Comparison of ENCODE assay signal across 28 mouse cellular contexts in the genomic region with DNA sequence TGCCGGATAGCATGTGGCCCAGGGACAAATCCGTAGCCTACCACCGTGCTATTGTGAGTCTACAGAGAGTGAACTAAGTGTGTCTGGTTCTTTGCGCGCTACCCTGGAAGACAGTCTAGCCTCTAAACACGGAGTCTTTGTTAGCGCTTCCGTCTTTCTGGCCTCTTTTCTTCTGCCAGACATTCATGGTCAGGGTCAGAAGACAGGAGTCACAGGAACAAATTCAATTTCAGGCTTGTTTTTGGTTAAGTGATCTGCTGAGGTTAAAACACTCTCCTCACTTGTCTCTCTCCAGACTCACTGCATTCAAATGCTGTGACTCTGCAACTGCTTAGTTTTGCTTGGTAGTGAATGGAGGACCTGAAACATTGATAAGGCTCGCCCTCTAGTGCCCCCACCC. TPM values are rescaled to one million over a fixed set of nuclear protein-coding genes. Genes with fewer than 3 reads are reported as not detected.
DNase-seq lines count a peak whose midpoint lies in the region; ATAC-seq and TF ChIP-seq lines count a peak whose summit lies in the region.
"Had no signal": no experiment of that assay in that cellular context is flagged by ENCODE, and none has a peak within 500 bp of the region (broad histone marks: within the 10 kb centered on the region; RNA-seq: fewer than 3 reads in every experiment).

No protein-coding gene starts in this region.

- no peak for DNase-seq in forebrain, embryonic 10.5 days (ENCODE audit: extremely low spot score, low spot score)
- no peak for DNase-seq in hindbrain, embryonic 10.5 days (ENCODE audit: low spot score)
- DNase-seq in hindbrain, embryonic 14.5 days (ENCODE audit: low spot score) = no peak
- DNase-seq in midbrain, embryonic 11.5 days (ENCODE audit: low spot score, missing footprints) = peak; percentile 74
- no peak for DNase-seq in midbrain, postnatal 0 days (ENCODE audit: low spot score)
- peak; percentile 52 for DNase-seq in R1 (ENCODE audit: low read depth, low spot score)
- DNase-seq in B cell, adult 2 months = no peak
- DNase-seq: adrenal gland, postnatal 10 days; adrenal gland, postnatal 36 days; cerebellum, adult 11 months; cerebellum, adult 8-10 months; cerebellum, postnatal 14 days; gastrocnemius, adult 2 months; gastrocnemius, postnatal 14 days; heart, adult 18-20 months; heart, postnatal 10 days; heart, postnatal 4 days; kidney, adult 18-20 months; kidney, adult 9 months had no signal

- no peaks in the 10 kb centered on the region for H3K9me3 ChIP-seq in forebrain, embryonic 10.5 days
- no peaks in the 10 kb centered on the region for H3K9me3 ChIP-seq in forebrain, embryonic 15.5 days
- no peaks in the 10 kb centered on the region for H3K9me3 ChIP-seq in hindbrain, embryonic 10.5 days
- H3K9me3 ChIP-seq in hindbrain, embryonic 14.5 days (ENCODE audit: control insufficient read depth, low read length) = no peaks in the 10 kb centered on the region
- no peaks in the 10 kb centered on the region for H3K9me3 ChIP-seq in midbrain, embryonic 11.5 days (ENCODE audit: control insufficient read depth, low read length)
- no peaks in the 10 kb centered on the region for H3K9me3 ChIP-seq in midbrain, postnatal 0 days (ENCODE audit: low read length)
- H3K9me3 ChIP-seq: forebrain, embryonic 12.5 days; heart, embryonic 12.5 days; heart, embryonic 15.5 days; hindbrain, embryonic 15.5 days had no signal

- H3K4me1 ChIP-seq in forebrain, embryonic 10.5 days = peaks cover 57% of the 10 kb centered on the region
- H3K4me1 ChIP-seq in forebrain, embryonic 15.5 days = peaks cover 2% of the 10 kb centered on the region
- peaks cover 49% of the 10 kb centered on the region for H3K4me1 ChIP-seq in hindbrain, embryonic 10.5 days (replicated peaks)
- H3K4me1 ChIP-seq in hindbrain, embryonic 14.5 days (replicated peaks; ENCODE audit: control insufficient read depth, insufficient read depth, low read length) = 0 out of 2 replicates have a peak, but pooled peaks cover 5% of the 10 kb centered on the region
- H3K4me1 ChIP-seq in midbrain, embryonic 11.5 days (ENCODE audit: control insufficient read depth, insufficient read depth, low read length) = peaks cover 20% of the 10 kb centered on the region
- H3K4me1 ChIP-seq in midbrain, postnatal 0 days (ENCODE audit: insufficient read depth, low read length) = no peaks in the 10 kb centered on the region

- H3K4me3 ChIP-seq in forebrain, embryonic 10.5 days = no peak overlapping the region
- H3K4me3 ChIP-seq in forebrain, embryonic 15.5 days = no peak overlapping the region
- no peak overlapping the region for H3K4me3 ChIP-seq in hindbrain, embryonic 10.5 days
- H3K4me3 ChIP-seq in hindbrain, embryonic 14.5 days (replicated peaks; ENCODE audit: low read length) = no peak overlapping the region
- H3K4me3 ChIP-seq in midbrain, embryonic 11.5 days (ENCODE audit: low read depth, low read length) = no peak overlapping the region
- no peak overlapping the region for H3K4me3 ChIP-seq in midbrain, postnatal 0 days (ENCODE audit: low read depth, low read length)
- H3K4me3 ChIP-seq: forebrain, embryonic 12.5 days; gastrocnemius, adult 2 months; heart, embryonic 12.5 days; heart, embryonic 15.5 days; hindbrain, embryonic 15.5 days had no signal

- no peak for TF ChIP-seq CTCF in midbrain, postnatal 0 days (IDR thresholded peaks at IDR 0.05)

- no peak overlapping the region for H3K4me2 ChIP-seq in forebrain, embryonic 15.5 days (replicated peaks)
- no peak overlapping the region for H3K4me2 ChIP-seq in hindbrain, embryonic 14.5 days (replicated peaks)
- no peak overlapping the region for H3K4me2 ChIP-seq in midbrain, embryonic 11.5 days
- no peak overlapping the region for H3K4me2 ChIP-seq in midbrain, postnatal 0 days (ENCODE audit: low read depth, low read length, poor library complexity, severe bottlenecking)
- H3K4me2 ChIP-seq: forebrain, embryonic 12.5 days; heart, embryonic 12.5 days; heart, embryonic 15.5 days; hindbrain, embryonic 15.5 days had no signal

- H3K9ac ChIP-seq in forebrain, embryonic 15.5 days (replicated peaks) = no peak overlapping the region
- H3K9ac ChIP-seq in hindbrain, embryonic 14.5 days = no peak overlapping the region
- H3K9ac ChIP-seq in midbrain, embryonic 11.5 days (ENCODE audit: low read length) = no peak overlapping the region
- H3K9ac ChIP-seq in midbrain, postnatal 0 days (replicated peaks; ENCODE audit: low read length, poor library complexity, severe bottlenecking) = no peak overlapping the region
- H3K9ac ChIP-seq: forebrain, embryonic 12.5 days; heart, embryonic 12.5 days; heart, embryonic 15.5 days; hindbrain, embryonic 15.5 days had no signal

- H3K27ac ChIP-seq in forebrain, embryonic 10.5 days = peak overlapping the region; percentile 17; the same call in 1 of the 2 replicates
- no peak overlapping the region for H3K27ac ChIP-seq in forebrain, embryonic 15.5 days (replicated peaks)
- peak overlapping the region; percentile 66 for H3K27ac ChIP-seq in hindbrain, embryonic 10.5 days
- H3K27ac ChIP-seq in hindbrain, embryonic 14.5 days = no peak overlapping the region
- no peak overlapping the region for H3K27ac ChIP-seq in midbrain, embryonic 11.5 days (ENCODE audit: low read depth, low read length)
- no peak overlapping the region for H3K27ac ChIP-seq in midbrain, postnatal 0 days (ENCODE audit: low read depth, low read length)
- H3K27ac ChIP-seq: forebrain, embryonic 12.5 days; gastrocnemius, adult 2 months; heart, embryonic 15.5 days; hindbrain, embryonic 15.5 days had no signal

- 75% methylated on average over 9 of the region's 9 CpGs for WGBS in forebrain, embryonic 10.5 days
- 57% methylated on average over 9 of the region's 9 CpGs for WGBS in forebrain, embryonic 15.5 days
- WGBS in hindbrain, embryonic 10.5 days = 68% methylated on average over 9 of the region's 9 CpGs
- WGBS in hindbrain, embryonic 14.5 days = 47% methylated on average over 9 of the region's 9 CpGs
- 70% methylated on average over 9 of the region's 9 CpGs for WGBS in midbrain, embryonic 11.5 days
- WGBS in midbrain, postnatal 0 days = 36% methylated on average over 9 of the region's 9 CpGs

- ATAC-seq in forebrain, embryonic 15.5 days (replicated peaks) = no peak
- no peak for ATAC-seq in hindbrain, embryonic 14.5 days (ENCODE audit: low FRiP score)
- no peak for ATAC-seq in midbrain, embryonic 11.5 days (ENCODE audit: low FRiP score)
- no peak for ATAC-seq in midbrain, postnatal 0 days (ENCODE audit: low FRiP score)
- ATAC-seq: forebrain, embryonic 16.5 days; inflammation-experienced regulatory T-cells, adult 6 months; intestine, embryonic 16.5 days had no signal

- no peaks in the 10 kb centered on the region for H3K27me3 ChIP-seq in forebrain, embryonic 10.5 days (ENCODE audit: poor library complexity, severe bottlenecking)
- H3K27me3 ChIP-seq in forebrain, embryonic 15.5 days = no peaks in the 10 kb centered on the region
- no peaks in the 10 kb centered on the region for H3K27me3 ChIP-seq in hindbrain, embryonic 10.5 days (ENCODE audit: insufficient read depth, poor library complexity, severe bottlenecking)
- H3K27me3 ChIP-seq in hindbrain, embryonic 14.5 days (ENCODE audit: control insufficient read depth, insufficient read depth, low read length) = no peaks in the 10 kb centered on the region
- no peaks in the 10 kb centered on the region for H3K27me3 ChIP-seq in midbrain, embryonic 11.5 days (ENCODE audit: control insufficient read depth, insufficient read depth, low read length)
- no peaks in the 10 kb centered on the region for H3K27me3 ChIP-seq in midbrain, postnatal 0 days (ENCODE audit: insufficient read depth, low read length)
- H3K27me3 ChIP-seq: CH12.LX; forebrain, embryonic 12.5 days; heart, embryonic 12.5 days; heart, embryonic 15.5 days; hindbrain, embryonic 15.5 days had no signal

- H3K36me3 ChIP-seq in forebrain, embryonic 10.5 days (replicated peaks) = 0 out of 2 replicates have a peak, but pooled peaks cover 3% of the 10 kb centered on the region
- H3K36me3 ChIP-seq in forebrain, embryonic 15.5 days = no peaks in the 10 kb centered on the region
- no peaks in the 10 kb centered on the region for H3K36me3 ChIP-seq in hindbrain, embryonic 10.5 days
- no peaks in the 10 kb centered on the region for H3K36me3 ChIP-seq in hindbrain, embryonic 14.5 days (replicated peaks; ENCODE audit: control insufficient read depth, insufficient read depth)
- no peaks in the 10 kb centered on the region for H3K36me3 ChIP-seq in midbrain, embryonic 11.5 days (ENCODE audit: control insufficient read depth, insufficient read depth, low read length)
- no peaks in the 10 kb centered on the region for H3K36me3 ChIP-seq in midbrain, postnatal 0 days (ENCODE audit: insufficient read depth, low read length)
- H3K36me3 ChIP-seq: forebrain, embryonic 12.5 days; heart, embryonic 12.5 days; heart, embryonic 15.5 days; hindbrain, embryonic 15.5 days had no signal

RNA-seq across cellular contexts. Expression of a gene that starts 15.9 kb away (rescaled TPM):
- 11.4 and 11.6 TPM in 2 replicates for polyA plus RNA-seq in forebrain, embryonic 10.5 days (2016; fragmentation: Nextera tagmentation; extraction: Ambion mirVana)
- 16.6 and 17.9 TPM in 2 replicates for polyA plus RNA-seq in forebrain, embryonic 15.5 days (2015; fragmentation: Nextera tagmentation; extraction: Ambion mirVana)
- polyA plus RNA-seq in hindbrain, embryonic 10.5 days (2016; fragmentation: Nextera tagmentation; extraction: Ambion mirVana) = 15.2 and 15.7 TPM in 2 replicates
- 17.7 and 17.8 TPM in 2 replicates for polyA plus RNA-seq in hindbrain, embryonic 14.5 days (2014; fragmentation: Nextera tagmentation; extraction: Ambion mirVana)
- 14.6 and 15.3 TPM in 2 replicates for polyA plus RNA-seq in midbrain, embryonic 11.5 days (2014; fragmentation: Nextera tagmentation; extraction: Ambion mirVana)
- total RNA-seq in midbrain, postnatal 0 days (2014; rRNA removed) = 16.0 and 18.0 TPM in 2 replicates
- 6.7 and 7.2 TPM in 2 replicates for polyA plus RNA-seq in midbrain, postnatal 0 days (2015; fragmentation: Nextera tagmentation; extraction: Ambion mirVana)

Comparison
In these comparisons a context has a peak if more than half of its experiments do, and no peak if none do; other contexts are left out.
1. DNase-seq: peak in midbrain, embryonic 11.5 days (single experiment) and R1 (single experiment); none in forebrain, embryonic 10.5 days (single experiment), hindbrain, embryonic 10.5 days (single experiment), hindbrain, embryonic 14.5 days (single experiment), midbrain, postnatal 0 days (single experiment) and B cell, adult 2 months (0 of 2).
2. H3K27ac ChIP-seq: peak in forebrain, embryonic 10.5 days (single experiment) and hindbrain, embryonic 10.5 days (single experiment); none in forebrain, embryonic 15.5 days (single experiment), hindbrain, embryonic 14.5 days (single experiment), midbrain, embryonic 11.5 days (single experiment) and midbrain, postnatal 0 days (single experiment).